Mouse (Mus musculus) heart, postnatal 0 days (tissue): Measurements from ENCODE around the gene Prickle1. TPM values are rescaled to one million over a fixed set of nuclear protein-coding genes. Genes with fewer than 3 reads are reported as not detected.

ENCODE experiments used
- ATAC-seq: fragments of 200-750 bp; cut with Nextera tagmentation; 2 replicates; pipeline ENCODE4 v1.8.0; 2017; ENCODE audit warnings: low read depth, moderate number of reproducible peaks, moderate library complexity; ENCODE audit not compliant: insufficient read depth
- DNase-seq: peaks from one replicate; pipeline ENCODE4 v3.0.0-alpha.2; 2016; ENCODE audit warnings: low spot score
- H3K27ac ChIP-seq: fragments of 300-500 bp; sonication (generic); 2 replicates; pipeline ENCODE4 v1.5.1; 2014; ENCODE audit warnings: low read depth, mild to moderate bottlenecking
- H3K27me3 ChIP-seq: fragments of 300-500 bp; sonication (generic); 2 replicates; pipeline ENCODE4 v1.6.1; 2014; ENCODE audit warnings: low read length, mixed read lengths; ENCODE audit not compliant: control insufficient read depth, insufficient read depth
- H3K36me3 ChIP-seq: fragments of 300-500 bp; sonication (generic); replicated peaks from 2 replicates; pipeline ENCODE4 v1.6.1; 2014; ENCODE audit warnings: low read length, mixed read lengths; ENCODE audit not compliant: control insufficient read depth, insufficient read depth
- H3K4me1 ChIP-seq: fragments of 300-500 bp; sonication (generic); 2 replicates; pipeline ENCODE4 v1.6.1; 2014; ENCODE audit warnings: antibody characterized with exemption; ENCODE audit not compliant: control insufficient read depth, insufficient read depth
- H3K4me2 ChIP-seq: fragments of 300-500 bp; sonication (generic); 2 replicates; pipeline ENCODE4 v1.6.1; 2014; ENCODE audit warnings: low read depth, mild to moderate bottlenecking, low read length, moderate library complexity
- H3K4me3 ChIP-seq: fragments of 300-500 bp; sonication (generic); 2 replicates; pipeline ENCODE4 v1.5.1; 2014; ENCODE audit warnings: low read depth, low read length
- H3K9ac ChIP-seq: fragments of 300-500 bp; sonication (generic); replicated peaks from 2 replicates; pipeline ENCODE4 v1.6.1; 2014; ENCODE audit warnings: low read depth, low read length, mixed read lengths
- H3K9me3 ChIP-seq: fragments of 300-500 bp; sonication (generic); replicated peaks from 2 replicates; pipeline ENCODE4 v1.6.1; 2016; ENCODE audit warnings: low read length; ENCODE audit not compliant: control insufficient read depth
- CTCF ChIP-seq: IDR thresholded peaks from 2 replicates; pipeline ENCODE4 v1.5.1; 2016; ENCODE audit warnings: antibody characterized with exemption, control low read depth, low read depth
- EP300 ChIP-seq: IDR thresholded peaks from 2 replicates; pipeline ENCODE4 v1.6.1; 2016; ENCODE audit warnings: antibody characterized with exemption, low read depth
- WGBS: fragments of 180-500 bp; shearing (Covaris S2); extraction: QIAGEN DNeasy Blood & Tissue Kit; methylation state at CpG from one replicate; pipeline ENCODE4 v1.1.7; 2014; 5-methylcytosine and 5-hydroxymethylcytosine counted together
- polyA plus RNA-seq: library from polyadenylated mRNA; unstranded; fragments of >200 nt; fragmentation: Nextera tagmentation; extraction: Ambion mirVana; gene quantifications from 2 replicates; pipeline ENCODE4 v1.2.1, GENCODE M21; 2015
- total RNA-seq: library from RNA; depleted of rRNA; stranded (reverse); fragments of >200 nt; gene quantifications from 2 replicates; pipeline ENCODE4 v1.2.3, GENCODE M21; 2014; ENCODE audit warnings: low replicate concordance

Prickle1 gene
- total and polyA plus RNA-seq, 2 experiments from 2014 or later: 21.0 to 24.2 TPM

DNA sequence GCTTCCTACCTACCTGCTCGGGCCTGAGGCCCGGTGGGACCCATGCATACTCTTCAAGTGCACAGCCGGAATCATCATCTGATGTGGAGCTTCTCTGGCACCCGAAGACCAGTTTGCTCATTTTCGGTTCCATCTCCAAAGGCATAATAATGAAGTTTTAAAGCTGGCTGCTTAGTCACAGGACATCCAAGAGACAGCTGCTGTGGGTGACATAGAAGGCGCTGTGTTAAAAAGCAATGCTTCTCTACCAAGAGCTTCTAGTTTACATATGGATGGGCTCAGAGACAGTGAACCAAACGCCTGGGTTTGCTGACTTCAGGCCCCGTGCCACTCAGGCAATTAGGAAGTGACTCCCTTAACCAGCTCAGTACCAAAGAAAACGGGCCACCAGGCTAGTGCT is 83.3 kb downstream of the Prickle1 start:
- TF ChIP-seq CTCF (no peak), EP300 (no peak)
- peak overlapping the region; percentile 17; the same call in 1 of the 2 replicates for H3K27ac ChIP-seq
- peaks cover 38% of the 10 kb centered on the region for H3K4me1 ChIP-seq
- H3K9ac ChIP-seq: 0 out of 2 replicates have a peak overlapping the region, but pooled peaks have one; percentile 0
- peaks cover 37% of the 10 kb centered on the region for H3K36me3 ChIP-seq
- WGBS: 36% methylated on average over 9 of the region's 9 CpGs
- no peaks in the 10 kb centered on the region for H3K9me3 ChIP-seq
- H3K4me3 ChIP-seq: no peak overlapping the region
- ATAC-seq (no peak), DNase-seq (no peak)
- no peak overlapping the region for H3K4me2 ChIP-seq
- no peaks in the 10 kb centered on the region for H3K27me3 ChIP-seq

DNA sequence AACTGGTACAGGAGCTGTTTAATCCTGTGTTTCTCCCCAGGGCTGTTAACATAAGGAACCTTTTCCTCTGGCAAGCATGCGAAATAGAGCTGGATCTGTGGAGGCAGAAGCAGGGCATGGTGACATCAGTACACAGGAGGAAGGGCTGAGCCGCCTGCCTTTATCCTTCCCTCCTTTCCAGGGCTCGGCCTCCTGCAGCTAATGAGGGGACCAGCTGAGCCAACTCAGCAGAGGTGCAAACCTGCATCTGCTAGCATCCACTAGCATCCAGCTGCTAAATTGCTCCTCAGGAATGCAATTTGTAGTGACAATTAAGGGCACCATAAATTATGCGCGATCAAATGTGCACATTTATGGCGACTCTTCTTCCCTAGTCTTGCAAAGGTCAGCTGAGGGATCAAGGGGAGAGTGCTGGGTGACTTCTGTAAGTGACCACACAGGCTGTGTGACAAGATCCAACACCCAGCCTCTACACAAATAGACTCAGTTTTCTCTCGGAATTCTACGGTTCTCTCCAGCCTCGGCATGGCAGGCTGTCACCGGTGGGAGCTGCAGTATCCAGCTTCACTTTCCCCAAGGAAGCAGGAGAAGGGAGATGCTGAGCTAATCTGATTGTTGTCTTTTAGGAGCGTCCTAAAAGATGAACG is 84.9 kb downstream of the Prickle1 start:
- H3K27me3 ChIP-seq: no peaks in the 10 kb centered on the region
- peaks cover 38% of the 10 kb centered on the region for H3K4me1 ChIP-seq
- H3K27ac ChIP-seq: no peak overlapping the region
- no peak overlapping the region for H3K9ac ChIP-seq
- no peak overlapping the region for H3K4me3 ChIP-seq
- peaks cover 53% of the 10 kb centered on the region for H3K36me3 ChIP-seq
- H3K4me2 ChIP-seq: no peak overlapping the region
- DNase-seq: no peak
- no peaks in the 10 kb centered on the region for H3K9me3 ChIP-seq
- no peak for ATAC-seq
- WGBS: 59% methylated on average over 12 of the region's 12 CpGs
- TF ChIP-seq CTCF (no peak), EP300 (no peak)

DNA sequence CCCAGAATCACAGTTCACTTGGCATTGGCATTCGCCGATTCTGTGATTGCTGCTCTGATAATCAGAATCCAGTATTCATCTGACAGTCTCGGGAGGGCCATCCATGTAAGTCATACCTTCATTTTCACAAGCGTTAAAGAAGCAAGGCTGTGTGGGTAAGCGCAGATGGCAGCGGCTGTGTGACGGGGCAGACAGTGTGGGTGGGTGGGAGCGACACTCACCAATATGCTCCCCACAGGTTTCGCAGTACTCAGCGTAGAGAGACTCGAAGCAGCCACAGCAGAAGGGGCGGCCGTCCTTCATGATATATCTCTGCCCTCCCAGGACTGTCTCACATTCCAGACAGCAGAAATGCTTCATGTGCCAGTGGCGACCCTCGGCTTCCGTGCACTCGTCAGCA is 90.9 kb downstream of the Prickle1 start:
- no peaks in the 10 kb centered on the region for H3K9me3 ChIP-seq
- no peak for DNase-seq
- 91% methylated on average over 17 of the region's 17 CpGs for WGBS
- H3K36me3 ChIP-seq: peaks cover 96% of the 10 kb centered on the region
- H3K4me3 ChIP-seq: no peak overlapping the region
- H3K4me1 ChIP-seq: no peaks in the 10 kb centered on the region
- no peak for ATAC-seq
- no peak overlapping the region for H3K9ac ChIP-seq
- H3K27ac ChIP-seq: no peak overlapping the region
- H3K4me2 ChIP-seq: no peak overlapping the region
- H3K27me3 ChIP-seq: no peaks in the 10 kb centered on the region
- TF ChIP-seq EP300: no peak
- no peak for TF ChIP-seq CTCF

DNA sequence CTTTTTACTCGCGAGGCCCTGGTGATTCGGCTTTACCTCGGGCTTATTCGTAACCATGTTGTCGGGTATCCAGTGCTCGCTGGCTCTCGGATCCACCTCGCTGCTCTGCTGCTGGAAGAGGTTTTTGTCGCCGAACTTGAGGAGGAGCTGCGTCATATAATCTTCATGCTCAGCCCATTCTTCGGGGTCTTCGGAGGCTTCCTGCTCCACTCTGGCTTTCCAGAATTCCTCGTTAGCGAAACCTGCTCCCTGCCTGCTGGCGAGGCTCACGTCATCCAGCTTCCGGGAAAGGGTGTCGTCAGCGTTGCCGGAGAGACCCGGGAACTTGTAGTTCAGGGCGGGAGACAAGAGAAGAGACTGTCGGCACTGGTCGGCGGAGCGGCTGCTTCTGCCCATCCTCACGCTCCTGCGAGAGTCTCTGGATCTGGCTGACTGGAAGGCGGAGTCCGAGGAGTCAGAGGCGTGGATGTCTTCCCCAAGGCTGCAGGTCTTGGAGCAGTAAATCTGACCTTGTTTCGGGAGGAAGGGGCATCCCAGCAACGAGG is 92.4 kb downstream of the Prickle1 start:
- ATAC-seq: no peak
- H3K9me3 ChIP-seq: no peaks in the 10 kb centered on the region
- no peak overlapping the region for H3K27ac ChIP-seq
- H3K4me3 ChIP-seq: no peak overlapping the region
- H3K4me1 ChIP-seq: no peaks in the 10 kb centered on the region
- WGBS: 92% methylated on average over 35 of the region's 35 CpGs
- no peak overlapping the region for H3K9ac ChIP-seq
- no peaks in the 10 kb centered on the region for H3K27me3 ChIP-seq
- H3K4me2 ChIP-seq: no peak overlapping the region
- DNase-seq: no peak
- peaks cover 100% of the 10 kb centered on the region for H3K36me3 ChIP-seq
- TF ChIP-seq EP300 (no peak), CTCF (no peak)

DNA sequence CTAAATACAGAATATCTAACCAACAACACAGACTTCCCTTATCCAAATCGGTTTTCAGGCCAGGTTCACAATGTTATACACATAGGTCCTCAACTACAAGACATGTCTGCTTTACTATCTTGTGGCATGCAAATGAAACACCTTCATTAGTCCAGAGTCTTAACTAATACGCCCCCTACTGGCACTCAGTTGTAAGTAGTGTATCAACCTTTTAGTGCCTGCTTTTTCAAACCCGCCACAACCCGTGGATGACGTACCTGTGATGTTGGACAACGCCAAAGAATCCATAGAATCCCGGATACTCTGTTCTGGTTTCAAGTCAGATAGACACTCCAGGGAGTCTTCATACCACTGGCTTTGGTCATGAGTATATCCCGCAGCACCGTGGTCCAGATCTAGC is 93.0 kb downstream of the Prickle1 start:
- WGBS: 91% methylated on average over 9 of the region's 9 CpGs
- Histone ChIP-seq H3K27ac (no peak overlapping the region), H3K36me3 (peaks cover 99% of the 10 kb centered on the region), H3K9ac (no peak overlapping the region), H3K4me2 (no peak overlapping the region), H3K4me1 (no peaks in the 10 kb centered on the region), H3K4me3 (no peak overlapping the region), H3K27me3 (no peaks in the 10 kb centered on the region), H3K9me3 (no peaks in the 10 kb centered on the region)
- DNase-seq (no peak), ATAC-seq (no peak)
- TF ChIP-seq CTCF (no peak), EP300 (no peak)

DNA sequence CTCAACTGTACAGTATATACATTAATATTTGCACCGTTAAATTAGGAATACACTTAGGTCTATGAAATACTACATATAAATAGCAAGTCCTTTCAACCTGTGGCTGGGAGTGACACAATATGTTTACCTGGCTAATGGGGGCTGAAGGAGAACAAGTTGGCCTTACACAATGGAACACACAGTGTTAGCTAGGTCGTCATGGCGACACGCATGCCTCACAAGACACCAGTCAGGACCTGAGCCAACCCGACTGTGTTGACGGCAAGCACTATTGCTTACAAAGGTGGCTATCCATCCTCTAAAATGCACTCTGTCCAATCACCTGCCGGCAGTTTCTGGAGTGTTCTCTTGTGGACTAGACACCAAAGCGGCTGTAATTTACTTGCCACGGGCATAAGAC is 95.8 kb downstream of the Prickle1 start:
- DNase-seq (no peak), ATAC-seq (no peak)
- Histone ChIP-seq H3K9me3 (no peaks in the 10 kb centered on the region), H3K36me3 (peaks cover 70% of the 10 kb centered on the region), H3K4me2 (no peak overlapping the region), H3K4me1 (no peaks in the 10 kb centered on the region), H3K27me3 (no peaks in the 10 kb centered on the region), H3K27ac (no peak overlapping the region), H3K9ac (no peak overlapping the region), H3K4me3 (no peak overlapping the region)
- 74% methylated on average over 9 of the region's 9 CpGs for WGBS
- no peak for TF ChIP-seq EP300
- no peak for TF ChIP-seq CTCF
